Mouse (Mus musculus) ovary, postnatal 36 days (tissue): Measurements from ENCODE around the gene Adprm.
"Not testable (repeated sequence)": the region's sequence is repeated elsewhere in the genome, so short reads cannot be mapped to it uniquely, and the experiment has no call there.

ENCODE experiments used
- DNase-seq: peaks from one replicate; pipeline ENCODE4 v3.0.0; 2022; ENCODE audit warnings: low spot score, mixed read lengths

Adprm gene

DNA sequence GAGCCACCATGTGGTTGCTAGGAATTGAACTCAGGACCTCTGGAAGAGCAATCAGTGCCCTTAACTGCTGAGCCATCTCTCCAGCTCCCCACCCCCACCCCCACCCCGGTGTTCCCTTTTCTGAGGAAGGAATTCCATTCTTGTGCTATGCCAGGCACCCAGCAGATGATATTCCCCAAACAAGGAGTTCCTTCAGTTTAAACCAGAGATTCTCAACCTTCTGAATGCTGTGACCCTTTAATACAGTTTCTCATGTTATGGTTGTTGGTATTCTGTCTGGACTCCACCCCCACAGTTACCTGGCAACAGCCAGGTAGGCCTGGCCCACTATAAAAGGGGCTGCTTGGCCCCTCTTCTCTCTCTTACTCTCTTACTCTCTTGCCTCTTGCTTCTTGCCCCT lies 29.2 kb downstream of the Adprm start:
- DNase-seq, result not testable (repeated sequence)

DNA sequence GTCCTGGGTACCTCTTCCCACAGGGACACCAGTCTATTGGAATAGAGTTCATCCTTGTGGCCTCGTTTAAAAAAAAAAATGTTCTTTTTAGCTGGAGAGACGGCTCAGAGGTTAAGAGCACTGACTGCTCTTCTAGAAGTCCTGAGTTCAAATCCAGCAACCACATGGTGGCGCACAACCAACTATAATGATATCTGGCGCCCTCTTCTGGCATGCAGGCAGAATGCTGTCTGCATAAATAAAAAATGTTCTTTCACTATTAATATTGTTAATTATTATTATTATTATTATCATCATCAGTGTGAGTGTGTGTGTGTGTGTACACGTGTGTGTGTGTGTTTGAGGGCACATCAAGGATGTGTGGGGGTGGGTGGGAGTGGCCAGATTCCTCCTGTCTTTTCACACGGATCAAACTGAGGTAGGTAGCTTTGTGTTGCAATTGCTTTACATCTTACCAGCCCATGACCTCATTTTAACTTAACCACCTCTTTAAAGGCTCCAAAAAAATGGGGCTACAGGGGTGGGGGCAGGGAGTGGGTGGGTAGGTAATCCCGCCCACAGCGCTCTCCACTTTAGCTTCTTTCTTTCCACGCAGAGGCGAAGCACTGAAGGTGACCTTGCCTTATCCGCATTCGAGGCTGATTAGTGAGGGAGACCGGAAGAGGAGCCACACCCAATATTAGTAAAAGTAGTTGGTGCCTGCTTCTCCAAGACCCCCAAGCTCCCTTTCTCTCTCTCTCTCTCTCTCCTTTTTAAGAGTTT lies 29.9 kb downstream of the Adprm start:
- DNase-seq, result no peak

DNA sequence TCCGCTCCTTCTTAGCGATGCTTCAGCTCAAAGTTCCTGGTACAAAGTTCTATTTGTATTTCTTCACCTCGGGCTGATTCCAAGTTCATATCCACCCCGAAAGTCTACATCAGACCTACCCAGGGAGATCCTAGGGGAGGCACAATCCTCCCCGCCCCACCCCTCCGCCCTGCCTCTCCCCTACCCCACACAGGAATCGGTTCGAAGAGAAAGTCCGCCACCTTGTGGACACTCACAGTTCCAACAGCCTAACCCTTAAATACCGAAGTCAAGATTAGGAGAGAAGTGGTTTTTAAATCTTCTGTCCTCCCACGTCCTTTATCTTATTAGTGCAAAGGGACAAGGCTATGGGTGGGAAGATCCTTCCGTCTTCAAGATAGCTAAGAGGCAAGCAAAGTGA lies 31.4 kb downstream of the Adprm start:
- DNase-seq, result peak; percentile 55

DNA sequence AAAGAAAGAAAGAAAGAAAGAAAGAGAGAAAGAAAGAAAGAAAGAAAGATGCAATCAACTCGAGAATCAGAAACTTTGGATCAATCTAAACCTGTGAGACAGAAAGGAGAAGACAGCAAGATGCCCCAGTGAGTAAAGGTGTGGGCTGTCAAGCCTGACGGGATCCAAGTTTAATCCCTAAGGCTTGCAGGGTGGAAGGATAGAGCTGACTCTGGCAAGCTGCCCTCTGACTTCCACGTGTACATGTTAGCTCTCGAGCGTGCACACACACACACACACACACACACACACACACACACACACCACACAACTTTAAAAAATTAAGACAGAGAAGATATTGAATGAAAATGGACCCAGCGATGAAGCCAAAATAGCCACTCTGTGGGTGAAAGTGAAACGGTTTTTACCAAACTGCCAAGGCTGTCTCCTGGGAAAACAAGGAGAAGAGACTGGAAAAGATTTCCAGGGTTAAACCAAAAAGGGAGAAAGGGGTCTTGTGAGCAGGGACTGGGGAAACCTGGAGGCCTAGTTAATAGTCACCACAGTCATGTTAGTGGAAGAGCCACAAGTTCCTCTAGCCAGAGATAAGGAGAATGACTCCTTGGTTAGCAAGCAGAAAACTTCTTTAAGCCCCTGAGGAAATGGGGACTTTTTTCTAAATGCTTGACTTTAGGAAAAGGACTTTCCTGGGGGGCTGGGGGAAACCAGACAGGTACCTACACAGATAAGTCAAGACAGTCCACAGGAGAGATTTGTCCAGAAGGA lies 32.5 kb downstream of the Adprm start:
- DNase-seq, result no peak

DNA sequence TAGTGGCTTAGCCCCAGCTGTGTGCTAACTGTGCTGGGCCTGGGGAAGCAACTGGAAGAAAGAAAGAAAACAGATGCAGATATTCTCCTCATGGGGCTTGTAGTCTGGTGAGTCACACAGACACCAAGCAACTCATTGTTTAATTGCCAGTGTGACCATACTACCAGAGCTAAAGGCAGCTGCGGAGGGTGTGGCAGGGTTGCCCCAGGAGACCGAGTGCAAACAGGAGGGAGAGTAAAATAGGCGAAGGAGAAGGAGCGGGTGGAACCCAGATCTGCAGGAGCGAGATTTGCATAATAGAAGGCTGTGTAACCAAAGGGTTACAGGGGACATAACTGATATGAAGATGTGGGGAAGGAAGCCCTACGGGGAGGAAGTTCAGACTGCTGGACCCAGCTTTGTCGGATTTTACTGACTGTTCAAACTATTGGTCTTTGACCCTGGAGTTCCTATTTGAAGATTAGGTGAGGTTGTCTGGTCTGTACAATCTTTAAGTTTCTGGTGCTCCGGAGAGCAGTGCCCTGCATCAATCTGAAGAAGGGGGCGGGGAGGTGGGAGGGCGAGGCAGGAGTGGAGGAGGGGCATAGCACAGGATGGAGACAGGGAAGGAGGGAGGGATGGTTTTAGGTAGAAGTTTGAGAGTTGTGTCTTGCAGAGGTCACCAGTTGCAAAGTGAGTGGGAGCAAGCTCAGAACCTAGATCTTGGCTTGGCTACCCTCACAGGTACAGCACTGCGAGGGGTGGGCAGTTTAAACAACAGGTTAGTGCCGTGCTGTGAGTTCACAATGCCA lies 34.4 kb downstream of the Adprm start:
- DNase-seq, result no peak

DNA sequence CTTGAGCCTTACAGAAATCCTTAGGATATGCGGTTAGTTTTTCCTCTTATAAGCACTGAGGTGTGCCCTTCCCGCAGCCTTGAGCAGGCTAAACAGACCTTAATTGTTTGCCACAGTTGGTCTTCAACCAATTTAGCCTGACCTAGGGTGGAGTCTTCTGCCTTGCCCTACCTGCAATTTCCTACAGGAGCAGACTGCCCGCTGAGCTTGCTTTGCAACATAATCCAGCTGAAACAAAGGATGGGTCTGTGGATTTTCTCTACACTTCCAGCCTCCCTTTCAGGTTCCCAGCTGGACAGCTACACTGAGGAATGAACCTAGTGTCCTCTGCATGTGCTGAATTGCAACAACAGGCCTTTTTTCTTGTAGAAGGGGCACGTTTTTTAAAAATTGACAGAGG lies 40.8 kb downstream of the Adprm start:
- no peak for DNase-seq

DNA sequence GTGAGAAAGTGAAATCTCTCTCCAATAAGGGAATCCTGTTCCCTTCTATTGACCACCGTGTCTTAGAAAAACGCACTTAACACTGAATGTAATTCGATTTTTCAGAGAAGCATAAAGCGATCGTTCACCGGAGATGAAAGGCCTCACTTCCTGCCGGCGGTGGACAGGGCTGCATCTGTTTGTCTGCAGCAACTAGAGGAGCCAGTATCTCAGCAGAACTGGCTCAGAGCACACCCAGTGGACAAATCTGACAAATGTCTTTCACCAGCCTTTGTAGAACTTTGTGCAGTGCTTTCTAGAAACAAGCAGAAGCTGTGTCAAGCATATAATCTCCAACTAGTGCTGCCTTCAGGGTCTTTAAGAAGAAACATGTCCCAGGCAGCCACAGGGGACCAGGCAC lies 42.0 kb downstream of the Adprm start:
- DNase-seq, result no peak

DNA sequence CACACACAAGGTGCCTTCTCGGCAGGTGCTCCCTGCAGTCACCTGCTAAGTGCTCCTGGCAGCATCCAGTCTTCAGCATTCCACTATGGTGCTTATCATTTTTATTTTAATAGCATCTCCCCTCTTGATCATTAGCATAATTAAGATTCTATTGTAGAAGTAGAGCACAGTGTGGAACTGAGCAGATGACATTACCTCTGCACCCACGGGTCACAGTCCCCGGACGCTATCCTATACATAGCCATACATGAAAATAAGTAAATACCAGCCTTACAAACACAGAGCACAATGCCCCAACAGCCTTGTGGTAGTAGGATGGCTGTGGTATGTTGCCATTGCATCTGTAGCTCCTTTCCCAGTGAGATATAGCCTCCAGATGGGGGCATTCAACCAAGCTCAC lies 43.9 kb downstream of the Adprm start:
- DNase-seq, result no peak

DNA sequence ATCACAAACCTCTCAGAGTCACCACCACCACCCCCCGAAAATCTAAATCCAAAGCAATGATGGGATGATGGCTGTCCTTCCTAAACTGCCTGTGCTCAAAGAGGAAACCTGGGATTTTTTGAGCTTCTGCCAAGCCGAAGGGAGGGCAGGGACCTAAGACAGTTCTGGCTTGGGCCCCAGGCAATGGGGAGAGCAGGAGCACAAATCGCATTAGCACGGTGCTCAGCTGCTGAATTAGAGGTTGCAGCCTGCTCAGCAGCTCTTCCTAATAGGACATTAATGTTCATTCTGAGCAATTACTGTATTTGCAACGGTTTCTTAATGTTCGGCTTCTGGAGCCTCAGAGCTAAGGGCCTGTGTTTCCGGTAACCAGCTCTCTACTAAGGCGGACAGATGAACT lies 44.4 kb downstream of the Adprm start:
- no peak for DNase-seq

DNA sequence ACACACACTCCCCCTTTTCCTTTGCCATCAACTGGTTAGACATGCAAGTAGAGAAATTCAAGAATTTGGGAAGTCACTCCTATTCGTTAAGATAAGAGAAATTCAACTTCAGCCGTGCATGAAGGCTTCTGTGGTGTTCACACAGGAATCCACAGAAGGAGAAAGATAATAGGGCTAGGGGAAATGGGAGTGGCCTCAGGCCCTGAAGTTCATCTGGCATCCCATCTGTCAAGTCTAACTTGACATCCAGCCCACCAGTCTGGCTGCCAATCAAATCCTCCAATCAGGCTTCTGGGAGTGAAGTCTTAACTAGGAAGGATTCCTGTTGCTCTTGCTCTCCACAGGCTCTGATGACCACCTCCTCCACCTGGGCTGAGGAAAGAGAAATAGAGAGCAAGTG lies 49.5 kb downstream of the Adprm start:
- no peak for DNase-seq

DNA sequence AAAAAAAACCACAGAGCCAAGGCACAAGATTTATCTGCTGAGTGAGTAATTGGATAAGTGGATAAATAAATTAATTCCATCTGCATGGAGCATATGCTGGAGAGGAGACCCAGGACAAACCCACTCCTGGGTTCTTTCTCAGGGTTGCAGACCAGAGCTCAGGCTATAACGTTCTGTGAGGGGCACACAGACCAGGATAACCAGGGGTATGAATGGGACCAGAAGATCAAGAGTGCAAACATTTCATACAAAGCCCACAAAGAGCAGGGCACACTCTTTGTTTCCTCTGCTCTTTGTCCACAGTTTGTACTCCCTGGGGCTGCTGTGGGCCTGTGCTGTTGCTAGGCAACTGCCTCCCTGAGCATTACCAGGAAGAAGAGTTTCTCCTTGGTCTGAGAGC lies 50.7 kb downstream of the Adprm start:
- no peak for DNase-seq

DNA sequence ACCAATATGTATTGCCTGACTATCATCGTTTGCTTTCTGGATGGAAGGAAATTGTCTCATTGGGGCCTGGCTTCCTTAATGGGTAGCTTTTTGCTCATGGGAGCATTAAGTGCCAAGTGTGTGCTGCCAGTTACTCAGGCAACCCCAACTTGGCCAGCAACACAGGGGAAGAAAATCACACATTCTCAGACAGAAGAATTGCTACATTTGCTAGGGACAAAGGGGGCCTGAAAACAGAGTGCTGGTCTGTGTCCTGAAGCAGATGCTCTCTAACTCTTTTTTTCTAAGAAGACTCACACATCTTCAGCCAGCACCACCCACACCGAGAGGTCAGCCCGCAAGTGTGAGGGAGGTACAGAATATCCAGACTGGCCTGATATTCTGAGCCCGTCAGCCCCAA lies 51.7 kb downstream of the Adprm start:
- no peak for DNase-seq

DNA sequence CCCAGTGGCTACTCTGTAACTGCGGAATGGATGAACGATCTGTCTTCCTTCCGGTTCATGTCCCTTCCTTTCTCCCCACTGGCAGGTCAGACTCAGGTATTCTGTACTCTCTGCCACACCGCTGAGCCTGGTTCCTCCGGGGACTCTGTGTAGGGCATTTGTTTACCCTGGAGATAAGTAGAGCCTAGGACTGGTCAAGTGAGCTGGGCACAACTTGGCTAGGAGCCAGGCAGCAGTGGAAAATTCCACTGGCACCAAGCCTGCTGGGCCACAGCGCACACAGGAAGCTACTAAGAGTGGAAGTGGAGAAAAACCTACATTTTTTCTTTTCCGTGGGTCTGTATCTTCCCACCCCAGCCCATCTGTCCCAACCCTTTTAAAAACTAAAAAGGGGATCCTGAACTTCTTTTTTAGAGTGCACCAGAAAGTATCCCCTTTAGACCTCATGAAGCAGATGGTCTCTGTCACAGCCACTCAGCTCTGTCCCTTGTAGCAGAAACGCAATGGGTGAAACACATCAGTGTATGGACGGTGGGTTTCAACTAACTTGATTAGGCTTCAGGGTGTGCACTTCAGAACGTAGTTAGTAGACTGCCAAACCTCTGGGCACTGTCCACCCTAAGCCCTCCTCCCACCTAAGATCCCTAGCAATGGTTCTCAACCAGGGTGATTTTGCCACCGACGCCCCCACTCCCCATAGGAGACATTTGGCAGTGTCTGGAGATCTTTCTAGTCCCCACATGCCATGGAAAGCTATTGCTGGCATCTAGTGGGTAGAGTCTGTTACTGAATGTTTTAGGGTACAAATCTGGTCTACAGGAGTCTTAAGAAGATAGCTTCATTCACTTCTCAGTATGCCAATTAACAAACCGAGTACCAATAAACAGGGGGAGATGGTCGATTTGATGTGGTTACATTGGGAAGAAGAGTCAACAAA lies 53.7 kb downstream of the Adprm start:
- peak; percentile 75 for DNase-seq

DNA sequence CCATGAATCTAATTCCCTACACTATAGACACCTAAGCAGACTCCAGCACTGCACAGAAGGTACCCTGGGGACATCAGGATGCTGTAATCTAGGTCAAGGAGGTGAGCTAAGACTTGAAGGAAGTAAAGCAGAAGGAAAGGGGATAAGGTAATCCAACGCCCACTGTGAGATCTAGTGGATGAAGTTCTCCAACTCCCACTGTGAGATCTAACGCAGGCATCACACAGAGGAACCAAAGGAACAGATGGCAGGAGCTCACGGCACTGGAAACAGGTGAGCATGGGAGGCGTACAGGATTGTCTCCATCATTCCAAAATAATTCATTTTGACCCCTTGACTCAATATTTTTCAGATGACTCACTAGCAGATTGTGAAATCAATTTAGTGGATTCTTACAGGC lies 55.9 kb downstream of the Adprm start:
- DNase-seq, result no peak

DNA sequence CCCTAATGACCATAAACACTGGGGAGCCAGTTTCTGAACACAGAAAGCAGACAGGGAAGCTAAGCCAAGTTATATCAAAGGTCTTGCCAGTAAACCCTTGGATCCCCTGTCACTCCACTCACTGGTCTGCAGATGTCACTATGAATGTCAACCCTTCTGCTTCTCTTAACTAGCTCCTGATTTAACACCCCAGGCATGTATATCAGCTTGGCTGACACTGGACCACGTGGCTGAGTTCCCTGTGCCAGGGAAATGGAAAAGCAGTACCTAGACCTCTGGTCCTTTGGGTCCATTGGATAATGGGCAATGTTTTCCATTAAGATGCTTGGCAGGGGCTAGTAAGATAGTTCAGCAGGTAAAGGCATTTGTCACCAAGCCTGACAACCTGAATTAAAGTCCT lies 58.7 kb downstream of the Adprm start:
- DNase-seq, result no peak

DNA sequence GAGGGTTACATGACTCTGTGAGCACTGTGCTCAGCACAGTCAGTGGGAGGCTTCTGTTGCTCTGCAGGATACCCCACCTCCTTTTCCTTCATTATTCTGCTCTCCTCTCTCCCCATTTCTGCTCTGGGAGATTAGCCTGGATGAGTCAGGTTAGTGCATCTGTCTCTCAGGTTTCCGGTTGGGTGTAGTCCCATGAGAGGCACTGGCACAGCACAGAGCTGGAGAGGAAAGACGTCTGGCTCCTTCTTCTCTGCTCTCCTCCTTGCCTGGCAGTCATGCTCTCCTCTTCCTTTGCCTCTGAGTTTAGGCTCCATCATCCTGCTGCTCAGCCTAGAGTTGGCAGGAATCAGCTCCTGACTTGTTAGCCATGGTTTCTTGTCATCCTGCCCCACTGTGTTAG lies 60.2 kb downstream of the Adprm start:
- DNase-seq, result no peak
